Mouse (Mus musculus): ENCODE results near the gene Mdga1. TPM values are rescaled to one million over a fixed set of nuclear protein-coding genes. Genes with fewer than 3 reads are reported as not detected.

The Mdga1 gene
- polyA plus RNA-seq, 1 experiment from 2014 or later = 1.3 TPM

- DNase-seq (ENCODE audit: low spot score) = peak; percentile 52
Measured at GRCm38 (mm10) chr17:29912733-29913132, 57.2 kb downstream of the Mdga1 start.

GRCm38 (mm10) chr17:29909031-29909430 is 60.9 kb downstream of the Mdga1 start:
- no peak for ATAC-seq (replicated peaks; ENCODE audit: low FRiP score, low read depth)
- 98% methylated on average over 7 of the region's 7 CpGs for WGBS
- H3K9ac ChIP-seq (ENCODE audit: low read depth, low read length) = no peak overlapping the region
- H3K36me3 ChIP-seq (ENCODE audit: insufficient read depth, low read length) = no peaks in the 10 kb centered on the region
- no peaks in the 10 kb centered on the region for H3K9me3 ChIP-seq (replicated peaks; ENCODE audit: low read length)
- H3K4me2 ChIP-seq (ENCODE audit: low read length) = no peak overlapping the region
- TF ChIP-seq CTCF (IDR thresholded peaks at IDR 0.05; ENCODE audit: low read depth) = no peak
- H3K27ac ChIP-seq = no peak overlapping the region
- no peaks in the 10 kb centered on the region for H3K27me3 ChIP-seq (ENCODE audit: insufficient read depth, low read length)
- DNase-seq (ENCODE audit: low spot score) = no peak
- no peaks in the 10 kb centered on the region for H3K4me1 ChIP-seq (replicated peaks; ENCODE audit: insufficient read depth, low read length)
- no peak overlapping the region for H3K4me3 ChIP-seq (replicated peaks; ENCODE audit: low read depth, low read length)

More at GRCm38 (mm10) chr17:29912733-29913132, 57.2 kb downstream of the Mdga1 start:
- H3K27me3 ChIP-seq (ENCODE audit: insufficient read depth, low read length) = no peaks in the 10 kb centered on the region
- H3K9ac ChIP-seq (ENCODE audit: low read depth, low read length) = no peak overlapping the region
- H3K27ac ChIP-seq = no peak overlapping the region
- no peak overlapping the region for H3K4me2 ChIP-seq (ENCODE audit: low read length)
- no peak for ATAC-seq (replicated peaks; ENCODE audit: low FRiP score, low read depth)
- WGBS = 31% methylated on average over 5 of the region's 5 CpGs
- H3K36me3 ChIP-seq (ENCODE audit: insufficient read depth, low read length) = no peaks in the 10 kb centered on the region
- no peaks in the 10 kb centered on the region; the same call in 1 of the 2 replicates for H3K4me1 ChIP-seq (replicated peaks; ENCODE audit: insufficient read depth, low read length)
- no peak overlapping the region for H3K4me3 ChIP-seq (replicated peaks; ENCODE audit: low read depth, low read length)
- no peak for TF ChIP-seq CTCF (IDR thresholded peaks at IDR 0.05; ENCODE audit: low read depth)
- no peaks in the 10 kb centered on the region for H3K9me3 ChIP-seq (replicated peaks; ENCODE audit: low read length)

- Histone ChIP-seq H3K4me1 (replicated peaks; ENCODE audit: insufficient read depth, low read length) (no peaks in the 10 kb centered on the region), H3K9me3 (replicated peaks; ENCODE audit: low read length) (no peaks in the 10 kb centered on the region), H3K27ac (no peak overlapping the region), H3K9ac (ENCODE audit: low read depth, low read length) (no peak overlapping the region), H3K36me3 (ENCODE audit: insufficient read depth, low read length) (no peaks in the 10 kb centered on the region), H3K4me3 (replicated peaks; ENCODE audit: low read depth, low read length) (no peak overlapping the region), H3K27me3 (ENCODE audit: insufficient read depth, low read length) (no peaks in the 10 kb centered on the region), H3K4me2 (ENCODE audit: low read length) (no peak overlapping the region)
- TF ChIP-seq CTCF (IDR thresholded peaks at IDR 0.05; ENCODE audit: low read depth) = no peak
- no peak for DNase-seq (ENCODE audit: low spot score)
- 29% methylated on average over 5 of the region's 5 CpGs for WGBS
- no peak for ATAC-seq (replicated peaks; ENCODE audit: low FRiP score, low read depth)
Measured at GRCm38 (mm10) chr17:29904694-29905093, 65.2 kb downstream of the Mdga1 start.

GRCm38 (mm10) chr17:29902406-29903155 is 67.3 kb downstream of the Mdga1 start:
- H3K9me3 ChIP-seq (replicated peaks; ENCODE audit: low read length) = no peaks in the 10 kb centered on the region
- 54% methylated on average over 16 of the region's 16 CpGs for WGBS
- no peaks in the 10 kb centered on the region for H3K27me3 ChIP-seq (ENCODE audit: insufficient read depth, low read length)
- H3K4me2 ChIP-seq (ENCODE audit: low read length) = no peak overlapping the region
- H3K9ac ChIP-seq (ENCODE audit: low read depth, low read length) = no peak overlapping the region
- no peak for DNase-seq (ENCODE audit: low spot score)
- no peaks in the 10 kb centered on the region for H3K36me3 ChIP-seq (ENCODE audit: insufficient read depth, low read length)
- ATAC-seq (replicated peaks; ENCODE audit: low FRiP score, low read depth) = no peak
- TF ChIP-seq CTCF (IDR thresholded peaks at IDR 0.05; ENCODE audit: low read depth) = no peak
- H3K4me3 ChIP-seq (replicated peaks; ENCODE audit: low read depth, low read length) = no peak overlapping the region
- H3K4me1 ChIP-seq (replicated peaks; ENCODE audit: insufficient read depth, low read length) = no peaks in the 10 kb centered on the region
- H3K27ac ChIP-seq = no peak overlapping the region

- H3K27me3 ChIP-seq (ENCODE audit: insufficient read depth, low read length) = no peaks in the 10 kb centered on the region
- no peak overlapping the region for H3K9ac ChIP-seq (ENCODE audit: low read depth, low read length)
- no peak for DNase-seq (ENCODE audit: low spot score)
- no peaks in the 10 kb centered on the region for H3K4me1 ChIP-seq (replicated peaks; ENCODE audit: insufficient read depth, low read length)
- H3K4me3 ChIP-seq (replicated peaks; ENCODE audit: low read depth, low read length) = no peak overlapping the region
- H3K9me3 ChIP-seq (replicated peaks; ENCODE audit: low read length) = no peaks in the 10 kb centered on the region
- 79% methylated on average over 5 of the region's 5 CpGs for WGBS
- H3K36me3 ChIP-seq (ENCODE audit: insufficient read depth, low read length) = no peaks in the 10 kb centered on the region
- no peak overlapping the region for H3K27ac ChIP-seq
- no peak overlapping the region for H3K4me2 ChIP-seq (ENCODE audit: low read length)
- no peak for TF ChIP-seq CTCF (IDR thresholded peaks at IDR 0.05; ENCODE audit: low read depth)
- ATAC-seq (replicated peaks; ENCODE audit: low FRiP score, low read depth) = no peak
Measured at GRCm38 (mm10) chr17:29900289-29900688, 69.6 kb downstream of the Mdga1 start.

- Histone ChIP-seq H3K27me3 (ENCODE audit: insufficient read depth, low read length) (no peaks in the 10 kb centered on the region), H3K27ac (no peak overlapping the region)
Measured at GRCm38 (mm10) chr17:29896181-29897054, 73.5 kb downstream of the Mdga1 start.

More at GRCm38 (mm10) chr17:29896181-29897054, 73.5 kb downstream of the Mdga1 start:
- peak; percentile 67 for TF ChIP-seq CTCF (IDR thresholded peaks at IDR 0.05; ENCODE audit: low read depth)
- ATAC-seq (replicated peaks; ENCODE audit: low FRiP score, low read depth) (peak; percentile 72; the same call in 1 of the 2 replicates), DNase-seq (ENCODE audit: low spot score) (peak; percentile 40)
- no peaks in the 10 kb centered on the region for H3K9me3 ChIP-seq (replicated peaks; ENCODE audit: low read length)
- no peaks in the 10 kb centered on the region for H3K4me1 ChIP-seq (replicated peaks; ENCODE audit: insufficient read depth, low read length)
- no peaks in the 10 kb centered on the region for H3K36me3 ChIP-seq (ENCODE audit: insufficient read depth, low read length)
- H3K4me3 ChIP-seq (replicated peaks; ENCODE audit: low read depth, low read length) = no peak overlapping the region
- H3K4me2 ChIP-seq (ENCODE audit: low read length) = no peak overlapping the region
- H3K9ac ChIP-seq (ENCODE audit: low read depth, low read length) = no peak overlapping the region
- 13% methylated on average over 7 of the region's 7 CpGs for WGBS

Measured in kidney, postnatal 0 days (tissue).